Mouse (Mus musculus): ENCODE data around the gene Nipal3.

DNA sequence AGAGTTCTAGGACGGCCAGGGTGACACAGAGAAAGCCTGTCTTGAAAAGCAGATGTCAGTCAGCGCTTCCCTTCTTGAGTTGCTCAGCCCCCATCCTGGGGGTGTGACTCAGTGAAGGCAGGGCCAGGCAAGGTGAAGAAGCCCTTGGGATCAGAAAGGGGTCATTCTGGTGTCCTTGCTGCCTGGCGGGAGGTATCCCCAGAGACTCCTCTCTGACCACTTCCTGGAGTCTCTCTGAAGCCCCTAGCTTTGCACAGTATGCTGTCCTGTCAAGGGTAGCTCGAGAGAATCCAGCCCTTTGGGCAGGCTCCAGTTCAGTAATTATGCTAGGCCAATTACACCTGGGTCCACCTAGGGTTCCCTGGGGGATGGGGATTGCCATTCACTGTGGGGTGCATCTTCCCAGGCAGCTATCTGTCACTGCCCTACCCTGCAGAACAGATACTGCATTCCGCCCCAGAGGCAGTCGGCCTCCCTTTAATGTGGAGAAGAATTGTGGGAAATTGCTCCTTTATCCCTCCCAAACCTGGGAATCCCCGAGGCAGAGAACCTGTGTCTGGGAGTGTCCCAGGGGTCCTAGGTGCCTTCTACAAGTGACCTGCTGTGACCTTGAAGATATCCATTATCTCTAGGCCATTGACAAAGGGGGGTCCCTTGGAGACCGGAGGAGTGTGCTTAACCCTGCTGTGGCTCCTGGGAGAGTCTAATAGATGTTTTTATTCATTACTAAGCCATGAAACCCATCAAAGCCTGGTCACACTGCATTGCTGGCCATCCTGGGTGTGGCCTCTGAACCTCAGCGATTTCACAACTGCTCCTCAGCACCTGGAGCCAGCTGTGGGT is 37.2 kb upstream of the Nipal3 start:
- TF ChIP-seq MYC (IDR thresholded peaks at IDR 0.05; ENCODE audit: low read depth, low read length) = no peak
- no peak for TF ChIP-seq CTCF (IDR thresholded peaks at IDR 0.05 in 2 of 3, conservative IDR thresholded peaks at IDR 0.05 in 1 of 3; ENCODE audit: control insufficient read depth in 1 of 3, insufficient read depth in 1 of 3, low read depth in 2 of 3, low read length in 3 of 3, poor library complexity in 1 of 3, severe bottlenecking in 1 of 3)
- TF ChIP-seq ZC3H11A (IDR thresholded peaks at IDR 0.05; ENCODE audit: low read depth, low read length) = no peak
- TF ChIP-seq MAX (IDR thresholded peaks at IDR 0.05; ENCODE audit: low read length) = no peak
- no peak for TF ChIP-seq RCOR1 (IDR thresholded peaks at IDR 0.05; ENCODE audit: low read depth, low read length)
